Mouse (Mus musculus) embryonic facial prominence, embryonic 13.5 days (tissue): ENCODE results near the gene Lcorl. TPM values are rescaled to one million over a fixed set of nuclear protein-coding genes. Genes with fewer than 3 reads are reported as not detected.
A peak's percentile ranks its signal among the peaks of the same experiment; 100 is the strongest.

Experiments used
- ATAC-seq: fragments of 200-750 bp; cut with Nextera tagmentation; 2 replicates; pipeline ENCODE4 v1.8.0; 2017; ENCODE audit warnings: low read depth; ENCODE audit not compliant: insufficient number of reproducible peaks, insufficient read depth, low FRiP score, low TSS enrichment
- H3K27ac ChIP-seq: fragments of 300-500 bp; sonication (generic); 2 replicates; pipeline ENCODE4 v1.5.1; 2015; ENCODE audit warnings: moderate library complexity, mild to moderate bottlenecking, inconsistent platforms
- H3K27me3 ChIP-seq: fragments of 300-500 bp; sonication (generic); 2 replicates; pipeline ENCODE4 v1.6.1; 2015; ENCODE audit warnings: mild to moderate bottlenecking, inconsistent platforms
- H3K36me3 ChIP-seq: fragments of 300-500 bp; sonication (generic); 2 replicates; pipeline ENCODE4 v1.6.1; 2015; ENCODE audit warnings: mild to moderate bottlenecking, inconsistent platforms
- H3K4me1 ChIP-seq: fragments of 300-500 bp; sonication (generic); 2 replicates; pipeline ENCODE4 v1.6.1; 2015; ENCODE audit warnings: inconsistent platforms
- H3K4me2 ChIP-seq: fragments of 300-500 bp; sonication (generic); 2 replicates; pipeline ENCODE4 v1.6.1; 2015; ENCODE audit warnings: moderate library complexity, mild to moderate bottlenecking, inconsistent platforms
- H3K4me3 ChIP-seq: fragments of 300-500 bp; sonication (generic); 2 replicates; pipeline ENCODE4 v1.5.1; 2015; ENCODE audit warnings: mild to moderate bottlenecking, inconsistent platforms
- H3K9ac ChIP-seq: fragments of 300-500 bp; sonication (generic); 2 replicates; pipeline ENCODE4 v1.6.1; 2015; ENCODE audit warnings: mild to moderate bottlenecking, inconsistent platforms
- H3K9me3 ChIP-seq: fragments of 300-500 bp; sonication (generic); 2 replicates; pipeline ENCODE4 v1.6.1; 2016; ENCODE audit warnings: inconsistent platforms
- WGBS: fragments of 180-500 bp; shearing (Covaris S2); methylation state at CpG from one replicate; pipeline ENCODE4 v1.1.7; 2015; ENCODE audit warnings: mixed read lengths; 5-methylcytosine and 5-hydroxymethylcytosine counted together
- polyA plus RNA-seq: library from polyadenylated mRNA; unstranded; fragments of >200 nt; fragmentation: Nextera tagmentation; extraction: Ambion mirVana; gene quantifications from 2 replicates; pipeline ENCODE4 v1.2.1, GENCODE M21; 2015

Gene Lcorl
- polyA plus RNA-seq, 1 experiment from 2014 or later = 25.2 TPM

- peak overlapping the region; percentile 92 for H3K9ac ChIP-seq
- no peaks in the 10 kb centered on the region for H3K27me3 ChIP-seq
- H3K4me3 ChIP-seq = peak overlapping the region; percentile 88
- peak overlapping the region; percentile 99 for H3K27ac ChIP-seq
- no peaks in the 10 kb centered on the region for H3K36me3 ChIP-seq
- peaks cover 6% of the 10 kb centered on the region; the same call in 1 of the 2 replicates for H3K4me1 ChIP-seq
- WGBS = 18% methylated on average over 21 of the region's 21 CpGs
- H3K9me3 ChIP-seq = no peaks in the 10 kb centered on the region
- ATAC-seq = no peak
- peak overlapping the region; percentile 78 for H3K4me2 ChIP-seq
Measured at GRCm38 (mm10) chr5:45855526-45856302, 1.7 kb downstream of the Lcorl start.

GRCm38 (mm10) chr5:45844723-45845122, 12.7 kb downstream of the Lcorl start:
- no peaks in the 10 kb centered on the region for H3K27me3 ChIP-seq
- H3K4me1 ChIP-seq = no peaks in the 10 kb centered on the region
- WGBS = 93% methylated on average over 6 of the region's 6 CpGs
- H3K4me3 ChIP-seq = no peak overlapping the region
- H3K4me2 ChIP-seq = no peak overlapping the region
- H3K36me3 ChIP-seq = no peaks in the 10 kb centered on the region
- no peaks in the 10 kb centered on the region for H3K9me3 ChIP-seq
- H3K27ac ChIP-seq = no peak overlapping the region
- ATAC-seq = no peak
- H3K9ac ChIP-seq = no peak overlapping the region

DNA sequence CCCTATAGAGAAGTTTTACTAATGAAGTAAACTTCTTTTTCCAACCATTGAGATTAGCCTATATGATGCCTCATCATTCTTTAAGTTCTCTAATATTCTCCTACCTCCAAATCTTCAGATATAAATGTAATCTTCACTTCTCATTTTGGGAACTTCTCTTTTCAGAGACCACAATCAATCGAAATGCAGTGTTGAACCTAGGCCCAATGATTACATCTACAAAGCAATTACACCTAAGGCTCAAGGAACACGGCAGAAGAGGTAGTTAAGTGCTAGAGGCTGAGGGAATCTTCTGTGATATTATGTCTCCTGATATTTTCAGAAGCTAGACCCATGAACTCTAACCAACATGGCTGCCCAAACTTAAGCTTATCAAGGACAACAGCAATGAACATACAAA, 22.3 kb downstream of the Lcorl start:
- H3K4me1 ChIP-seq = no peaks in the 10 kb centered on the region
- no peak overlapping the region for H3K4me3 ChIP-seq
- no peaks in the 10 kb centered on the region for H3K27me3 ChIP-seq
- no peak overlapping the region for H3K9ac ChIP-seq
- 87% methylated on average over 2 of the region's 2 CpGs for WGBS
- no peak for ATAC-seq
- no peak overlapping the region for H3K4me2 ChIP-seq
- H3K9me3 ChIP-seq = peaks cover 4% of the 10 kb centered on the region
- H3K27ac ChIP-seq = no peak overlapping the region
- no peaks in the 10 kb centered on the region for H3K36me3 ChIP-seq

GRCm38 (mm10) chr5:45811527-45811926, 45.9 kb downstream of the Lcorl start:
- Histone ChIP-seq H3K9me3 (peaks cover 15% of the 10 kb centered on the region), H3K4me2 (no peak overlapping the region), H3K4me1 (no peaks in the 10 kb centered on the region), H3K4me3 (no peak overlapping the region), H3K27ac (no peak overlapping the region), H3K9ac (no peak overlapping the region), H3K27me3 (no peaks in the 10 kb centered on the region), H3K36me3 (peaks cover 14% of the 10 kb centered on the region)
- WGBS = 96% methylated on average over 4 of the region's 4 CpGs
- no peak for ATAC-seq

GRCm38 (mm10) chr5:45791864-45792263, 65.6 kb downstream of the Lcorl start:
- Histone ChIP-seq H3K4me1 (no peaks in the 10 kb centered on the region), H3K4me3 (no peak overlapping the region), H3K27ac (no peak overlapping the region), H3K9ac (no peak overlapping the region), H3K36me3 (no peaks in the 10 kb centered on the region), H3K9me3 (no peaks in the 10 kb centered on the region), H3K27me3 (no peaks in the 10 kb centered on the region), H3K4me2 (no peak overlapping the region)
- 85% methylated on average over 7 of the region's 7 CpGs for WGBS
- no peak for ATAC-seq

DNA sequence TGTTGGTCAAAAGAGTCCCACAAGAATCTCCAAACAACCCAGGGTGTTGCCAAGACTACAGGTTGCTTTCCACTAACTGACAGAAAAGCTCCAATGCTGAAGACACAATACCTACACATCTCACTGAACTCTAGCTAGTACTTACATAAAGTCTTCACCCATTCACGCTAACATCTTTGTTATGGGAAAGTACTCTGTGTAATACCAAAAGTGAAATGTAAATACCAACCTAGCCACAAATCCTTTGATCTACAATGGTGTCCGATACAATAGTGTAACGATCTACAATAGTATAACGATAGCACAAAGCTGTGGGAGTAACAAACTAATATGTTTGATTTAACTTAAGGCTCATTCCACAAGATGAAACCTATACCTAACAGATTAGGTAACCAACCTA, 67.2 kb downstream of the Lcorl start:
- Histone ChIP-seq H3K4me1 (no peaks in the 10 kb centered on the region), H3K4me2 (no peak overlapping the region), H3K36me3 (no peaks in the 10 kb centered on the region), H3K27ac (no peak overlapping the region), H3K27me3 (no peaks in the 10 kb centered on the region), H3K9me3 (no peaks in the 10 kb centered on the region), H3K4me3 (no peak overlapping the region), H3K9ac (no peak overlapping the region)
- ATAC-seq = no peak
- WGBS = 94% methylated on average over 4 of the region's 4 CpGs

DNA sequence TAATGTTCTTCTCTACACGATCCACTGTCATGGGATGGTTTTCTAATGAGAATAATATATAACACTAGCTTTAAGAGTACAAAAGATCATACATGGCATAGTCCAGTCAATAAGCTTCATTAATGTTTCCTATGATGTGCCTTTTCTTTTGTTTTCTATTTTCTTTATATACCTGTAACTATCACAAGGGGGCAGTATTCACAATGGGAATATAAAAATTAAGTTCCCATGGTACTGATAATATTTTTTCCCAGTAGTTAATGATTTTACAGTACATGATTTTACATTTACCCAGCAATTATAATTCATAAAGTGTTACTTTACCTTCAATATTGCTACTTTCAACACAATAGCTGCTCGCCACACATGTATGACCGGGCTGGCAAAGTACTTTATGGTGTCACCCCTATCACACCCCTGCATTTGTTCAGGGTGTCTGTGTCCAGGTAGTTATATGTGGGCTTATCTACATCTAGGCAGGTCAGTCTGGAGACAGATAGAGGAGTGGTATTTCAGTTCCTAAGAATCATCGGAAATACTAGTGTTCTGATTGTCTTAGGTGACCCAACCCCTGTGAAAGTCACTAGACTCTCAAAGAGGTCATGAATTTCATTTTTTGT, 99.8 kb downstream of the Lcorl start:
- ATAC-seq = no peak
- WGBS = 89% methylated on average over 4 of the region's 4 CpGs

GRCm38 (mm10) chr5:45737911-45738310, 119.5 kb downstream of the Lcorl start:
- no peak overlapping the region for H3K27ac ChIP-seq
- no peak overlapping the region for H3K4me2 ChIP-seq
- 93% methylated on average over 1 of the region's 1 CpGs for WGBS
- H3K36me3 ChIP-seq = peaks cover 8% of the 10 kb centered on the region
- no peaks in the 10 kb centered on the region for H3K4me1 ChIP-seq
- H3K27me3 ChIP-seq = no peaks in the 10 kb centered on the region
- H3K9me3 ChIP-seq = no peaks in the 10 kb centered on the region
- H3K4me3 ChIP-seq = no peak overlapping the region
- no peak overlapping the region for H3K9ac ChIP-seq
- no peak for ATAC-seq

More for the DNA sequence above, 99.8 kb downstream of the Lcorl start:
- H3K9me3 ChIP-seq = no peaks in the 10 kb centered on the region
- H3K27me3 ChIP-seq = no peaks in the 10 kb centered on the region
- no peak overlapping the region for H3K4me2 ChIP-seq
- H3K9ac ChIP-seq = no peak overlapping the region
- no peaks in the 10 kb centered on the region for H3K4me1 ChIP-seq
- no peak overlapping the region for H3K27ac ChIP-seq
- no peak overlapping the region for H3K4me3 ChIP-seq
- H3K36me3 ChIP-seq = no peaks in the 10 kb centered on the region

DNA sequence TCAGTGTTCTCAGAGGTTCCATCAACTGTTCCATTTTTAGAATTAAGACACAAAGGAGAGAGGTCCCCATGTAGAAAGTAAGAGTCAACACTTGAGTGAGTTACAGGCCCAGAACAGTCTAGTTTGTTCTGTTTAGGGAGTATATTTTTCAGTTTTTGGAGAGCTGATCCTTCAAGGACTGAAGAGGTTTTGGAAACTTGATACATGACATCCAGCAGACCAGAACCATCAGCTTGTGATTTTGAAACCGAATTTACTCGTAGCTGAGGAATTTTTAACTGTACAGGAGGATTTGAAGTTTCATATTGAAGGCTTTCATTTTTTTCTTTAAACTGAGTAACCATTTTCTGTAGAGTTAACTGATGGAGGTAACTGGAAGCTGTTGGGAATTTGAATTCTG, 123.7 kb downstream of the Lcorl start:
- WGBS = 59% methylated on average over 2 of the region's 2 CpGs

DNA sequence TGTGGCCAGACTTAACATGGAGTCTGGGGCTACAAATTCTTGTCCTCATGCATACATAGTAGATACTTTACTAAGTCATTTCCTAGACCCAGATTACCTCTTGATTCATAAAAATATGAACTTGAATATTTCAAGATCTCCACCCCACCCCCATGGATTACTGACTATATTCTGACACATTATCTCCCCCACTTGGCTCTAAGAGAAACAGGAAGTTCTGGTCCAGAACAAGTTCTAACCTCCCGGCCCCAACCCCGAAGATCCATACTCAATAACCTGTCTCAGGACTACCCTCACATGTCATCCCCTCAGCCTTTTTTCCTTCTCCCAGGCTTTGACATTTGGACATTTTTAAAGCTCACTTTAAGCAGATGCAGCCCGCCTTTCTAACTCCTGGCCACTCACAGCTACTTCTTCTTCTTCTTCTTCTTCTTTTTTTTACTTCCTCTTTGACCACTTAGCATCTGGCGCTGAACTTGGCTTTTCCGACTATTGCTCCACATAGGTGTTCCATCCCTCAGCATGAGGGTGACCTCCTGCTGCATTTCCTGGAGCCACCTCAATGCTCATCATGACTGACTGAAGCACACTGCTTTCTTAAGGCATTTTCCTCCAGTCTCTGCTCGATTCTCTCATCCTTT, 138.4 kb downstream of the Lcorl start:
- H3K4me3 ChIP-seq = no peak overlapping the region
- H3K4me2 ChIP-seq = no peak overlapping the region
- no peaks in the 10 kb centered on the region for H3K36me3 ChIP-seq
- ATAC-seq = no peak
- H3K27ac ChIP-seq = no peak overlapping the region
- no peaks in the 10 kb centered on the region for H3K9me3 ChIP-seq
- H3K4me1 ChIP-seq = no peaks in the 10 kb centered on the region
- WGBS = 96% methylated on average over 6 of the region's 6 CpGs
- no peaks in the 10 kb centered on the region for H3K27me3 ChIP-seq
- H3K9ac ChIP-seq = no peak overlapping the region

More for the DNA sequence above, 123.7 kb downstream of the Lcorl start:
- Histone ChIP-seq H3K9ac (no peak overlapping the region), H3K4me2 (no peak overlapping the region), H3K4me3 (no peak overlapping the region), H3K9me3 (no peaks in the 10 kb centered on the region), H3K36me3 (peaks cover 8% of the 10 kb centered on the region; the same call in 1 of the 2 replicates), H3K4me1 (no peaks in the 10 kb centered on the region), H3K27ac (no peak overlapping the region; the same call in 1 of the 2 replicates), H3K27me3 (no peaks in the 10 kb centered on the region)
- ATAC-seq = no peak

GRCm38 (mm10) chr5:45709653-45710052, 147.8 kb downstream of the Lcorl start:
- Histone ChIP-seq H3K27me3 (no peaks in the 10 kb centered on the region), H3K27ac (no peak overlapping the region), H3K4me3 (no peak overlapping the region), H3K4me2 (no peak overlapping the region), H3K9ac (no peak overlapping the region), H3K36me3 (peaks cover 21% of the 10 kb centered on the region), H3K9me3 (no peaks in the 10 kb centered on the region), H3K4me1 (no peaks in the 10 kb centered on the region)
- 95% methylated on average over 2 of the region's 2 CpGs for WGBS
- no peak for ATAC-seq

DNA sequence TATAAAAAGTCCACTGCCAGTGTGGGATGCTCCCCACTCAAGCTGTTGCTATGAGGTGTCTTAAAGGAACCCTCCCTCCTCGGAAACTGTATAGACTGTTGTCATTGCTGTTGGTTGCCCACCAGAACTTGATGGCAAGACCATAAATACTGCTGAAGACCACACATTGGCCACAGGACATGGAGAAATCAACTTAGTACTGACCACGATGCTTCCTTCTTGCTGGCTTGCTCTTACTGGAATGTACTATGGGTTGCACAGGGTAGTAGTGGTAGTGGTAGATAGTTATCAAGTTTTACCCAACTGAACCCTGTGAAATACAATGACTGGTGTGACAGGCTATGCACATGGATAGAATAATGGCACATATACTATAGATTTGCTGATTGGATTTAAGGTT, 150.6 kb downstream of the Lcorl start:
- H3K9me3 ChIP-seq = no peaks in the 10 kb centered on the region
- H3K27me3 ChIP-seq = no peaks in the 10 kb centered on the region
- H3K4me3 ChIP-seq = no peak overlapping the region
- ATAC-seq = no peak
- 92% methylated on average over 2 of the region's 2 CpGs for WGBS
- no peak overlapping the region for H3K27ac ChIP-seq
- no peak overlapping the region for H3K9ac ChIP-seq
- H3K4me2 ChIP-seq = no peak overlapping the region
- peaks cover 26% of the 10 kb centered on the region for H3K36me3 ChIP-seq
- no peaks in the 10 kb centered on the region for H3K4me1 ChIP-seq
